Mouse (Mus musculus): ENCODE measurements at regions not wholly inside any gene's neighbourhood (a gene's known extent, or its start where the extent isn't known, plus 50 kb on each side); places are given as distances from the start of the nearest gene placed in this dataset.

- H3K27me3 ChIP-seq, result no peaks in the 10 kb centered on the region
- WGBS, result 70% methylated on average over 6 of the region's 6 CpGs
- H3K9me3 ChIP-seq (replicated peaks), result no peaks in the 10 kb centered on the region
- H3K4me3 ChIP-seq (replicated peaks), result no peak overlapping the region
- no peak overlapping the region for H3K4me2 ChIP-seq (replicated peaks)
- H3K27ac ChIP-seq (replicated peaks), result no peak overlapping the region
- H3K36me3 ChIP-seq, result no peaks in the 10 kb centered on the region
- no peaks in the 10 kb centered on the region for H3K4me1 ChIP-seq
- ATAC-seq (ENCODE audit: insufficient number of reproducible peaks, low FRiP score, low TSS enrichment, low read depth), result no peak
- H3K9ac ChIP-seq, result no peak overlapping the region
Observed at GRCm38 (mm10) chr13:115911524-115912459, 397.7 kb downstream of the Isl1 start.

GRCm38 (mm10) chr13:115910866-115911449 is 398.5 kb downstream of the Isl1 start:
- H3K4me1 ChIP-seq, result no peaks in the 10 kb centered on the region
- no peak overlapping the region for H3K27ac ChIP-seq (replicated peaks)
- no peaks in the 10 kb centered on the region for H3K36me3 ChIP-seq
- WGBS, result 50% methylated on average over 8 of the region's 8 CpGs
- H3K9me3 ChIP-seq (replicated peaks), result no peaks in the 10 kb centered on the region
- H3K4me2 ChIP-seq (replicated peaks), result no peak overlapping the region
- ATAC-seq (ENCODE audit: insufficient number of reproducible peaks, low FRiP score, low TSS enrichment, low read depth), result no peak
- H3K4me3 ChIP-seq (replicated peaks), result no peak overlapping the region
- no peak overlapping the region for H3K9ac ChIP-seq
- H3K27me3 ChIP-seq, result no peaks in the 10 kb centered on the region

- H3K4me2 ChIP-seq (replicated peaks), result no peak overlapping the region
- H3K9ac ChIP-seq, result no peak overlapping the region
- no peaks in the 10 kb centered on the region for H3K36me3 ChIP-seq
- H3K4me1 ChIP-seq, result no peaks in the 10 kb centered on the region
- no peaks in the 10 kb centered on the region for H3K27me3 ChIP-seq
- H3K9me3 ChIP-seq (replicated peaks), result no peaks in the 10 kb centered on the region
- 72% methylated on average over 1 of the region's 1 CpGs for WGBS
- ATAC-seq (ENCODE audit: insufficient number of reproducible peaks, low FRiP score, low TSS enrichment, low read depth), result no peak
- H3K4me3 ChIP-seq (replicated peaks), result no peak overlapping the region
- H3K27ac ChIP-seq (replicated peaks), result no peak overlapping the region
Observed at GRCm38 (mm10) chr13:115880616-115881015, 428.9 kb downstream of the Isl1 start.

- Histone ChIP-seq H3K27me3 (no peaks in the 10 kb centered on the region), H3K36me3 (no peaks in the 10 kb centered on the region), H3K9ac (no peak overlapping the region), H3K4me3 (replicated peaks) (no peak overlapping the region), H3K27ac (replicated peaks) (no peak overlapping the region), H3K4me2 (replicated peaks) (no peak overlapping the region), H3K9me3 (replicated peaks) (no peaks in the 10 kb centered on the region), H3K4me1 (no peaks in the 10 kb centered on the region)
- no peak for ATAC-seq (ENCODE audit: insufficient number of reproducible peaks, low FRiP score, low TSS enrichment, low read depth)
- WGBS, result 25% methylated on average over 3 of the region's 3 CpGs
Observed at GRCm38 (mm10) chr13:115860480-115860879, 449.0 kb downstream of the Isl1 start.

- H3K36me3 ChIP-seq, result no peaks in the 10 kb centered on the region
- no peak for ATAC-seq (ENCODE audit: insufficient number of reproducible peaks, low FRiP score, low TSS enrichment, low read depth)
- H3K27ac ChIP-seq (replicated peaks), result no peak overlapping the region
- WGBS, result 68% methylated on average over 4 of the region's 4 CpGs
- H3K4me3 ChIP-seq (replicated peaks), result no peak overlapping the region
- H3K4me2 ChIP-seq (replicated peaks), result no peak overlapping the region
- H3K9ac ChIP-seq, result no peak overlapping the region
- no peaks in the 10 kb centered on the region for H3K4me1 ChIP-seq
- H3K9me3 ChIP-seq (replicated peaks), result no peaks in the 10 kb centered on the region
- no peaks in the 10 kb centered on the region for H3K27me3 ChIP-seq
Observed at GRCm38 (mm10) chr13:115856632-115857031, 452.9 kb downstream of the Isl1 start.

- H3K27me3 ChIP-seq, result no peaks in the 10 kb centered on the region
- no peaks in the 10 kb centered on the region for H3K9me3 ChIP-seq (replicated peaks)
- no peaks in the 10 kb centered on the region for H3K4me1 ChIP-seq
- no peaks in the 10 kb centered on the region for H3K36me3 ChIP-seq
- no peak overlapping the region for H3K27ac ChIP-seq (replicated peaks)
- H3K9ac ChIP-seq, result no peak overlapping the region
- H3K4me2 ChIP-seq (replicated peaks), result no peak overlapping the region
- H3K4me3 ChIP-seq (replicated peaks), result no peak overlapping the region
- 57% methylated on average over 3 of the region's 3 CpGs for WGBS
- no peak for ATAC-seq (ENCODE audit: insufficient number of reproducible peaks, low FRiP score, low TSS enrichment, low read depth)
Observed at GRCm38 (mm10) chr13:115852689-115853356, 456.7 kb downstream of the Isl1 start.

- Histone ChIP-seq H3K4me3 (replicated peaks) (no peak overlapping the region), H3K27ac (replicated peaks) (no peak overlapping the region), H3K27me3 (no peaks in the 10 kb centered on the region), H3K36me3 (no peaks in the 10 kb centered on the region), H3K4me2 (replicated peaks) (no peak overlapping the region), H3K9me3 (replicated peaks) (no peaks in the 10 kb centered on the region), H3K9ac (no peak overlapping the region), H3K4me1 (no peaks in the 10 kb centered on the region)
- WGBS, result 60% methylated on average over 10 of the region's 10 CpGs
- ATAC-seq (ENCODE audit: insufficient number of reproducible peaks, low FRiP score, low TSS enrichment, low read depth), result no peak
Observed at GRCm38 (mm10) chr13:115843121-115843520, 466.4 kb downstream of the Isl1 start.

- no peaks in the 10 kb centered on the region for H3K9me3 ChIP-seq (replicated peaks)
- no peak overlapping the region for H3K4me2 ChIP-seq (replicated peaks)
- H3K27me3 ChIP-seq, result no peaks in the 10 kb centered on the region
- no peak overlapping the region for H3K4me3 ChIP-seq (replicated peaks)
- no peak overlapping the region for H3K27ac ChIP-seq (replicated peaks)
- no peaks in the 10 kb centered on the region for H3K4me1 ChIP-seq
- no peaks in the 10 kb centered on the region for H3K36me3 ChIP-seq
- no peak for ATAC-seq (ENCODE audit: insufficient number of reproducible peaks, low FRiP score, low TSS enrichment, low read depth)
- no peak overlapping the region for H3K9ac ChIP-seq
- WGBS, result 37% methylated on average over 6 of the region's 6 CpGs
Observed at GRCm38 (mm10) chr13:115836203-115836768, 473.2 kb downstream of the Isl1 start.

GRCm38 (mm10) chr13:115825191-115825590 is 484.3 kb downstream of the Isl1 start:
- H3K4me1 ChIP-seq, result no peaks in the 10 kb centered on the region
- no peaks in the 10 kb centered on the region for H3K36me3 ChIP-seq
- H3K4me3 ChIP-seq (replicated peaks), result no peak overlapping the region
- no peak overlapping the region for H3K9ac ChIP-seq
- 50% methylated on average over 6 of the region's 6 CpGs for WGBS
- H3K27ac ChIP-seq (replicated peaks), result no peak overlapping the region
- no peaks in the 10 kb centered on the region for H3K9me3 ChIP-seq (replicated peaks)
- ATAC-seq (ENCODE audit: insufficient number of reproducible peaks, low FRiP score, low TSS enrichment, low read depth), result no peak
- H3K27me3 ChIP-seq, result no peaks in the 10 kb centered on the region
- no peak overlapping the region for H3K4me2 ChIP-seq (replicated peaks)

GRCm38 (mm10) chr13:115822527-115822926 is 487.0 kb downstream of the Isl1 start:
- Histone ChIP-seq H3K27ac (replicated peaks) (no peak overlapping the region), H3K9ac (no peak overlapping the region), H3K4me1 (no peaks in the 10 kb centered on the region), H3K4me3 (replicated peaks) (no peak overlapping the region), H3K9me3 (replicated peaks) (no peaks in the 10 kb centered on the region), H3K36me3 (no peaks in the 10 kb centered on the region), H3K4me2 (replicated peaks) (no peak overlapping the region), H3K27me3 (no peaks in the 10 kb centered on the region)
- no peak for ATAC-seq (ENCODE audit: insufficient number of reproducible peaks, low FRiP score, low TSS enrichment, low read depth)
- 68% methylated on average over 1 of the region's 1 CpGs for WGBS

- WGBS, result 60% methylated on average over 2 of the region's 2 CpGs
- H3K9ac ChIP-seq, result no peak overlapping the region
- no peaks in the 10 kb centered on the region for H3K27me3 ChIP-seq
- no peaks in the 10 kb centered on the region for H3K4me1 ChIP-seq
- H3K4me3 ChIP-seq (replicated peaks), result no peak overlapping the region
- H3K4me2 ChIP-seq (replicated peaks), result no peak overlapping the region
- no peaks in the 10 kb centered on the region for H3K9me3 ChIP-seq (replicated peaks)
- no peaks in the 10 kb centered on the region for H3K36me3 ChIP-seq
- no peak for ATAC-seq (ENCODE audit: insufficient number of reproducible peaks, low FRiP score, low TSS enrichment, low read depth)
- H3K27ac ChIP-seq (replicated peaks), result no peak overlapping the region
Observed at GRCm38 (mm10) chr13:115814211-115814610, 495.3 kb downstream of the Isl1 start.
